Mouse (Mus musculus) stomach, postnatal 0 days (tissue): Measurements from ENCODE around the gene Myl4.

Source experiments
- CTCF ChIP-seq: IDR thresholded peaks from 2 replicates; pipeline ENCODE4 v1.5.1; 2016; ENCODE audit warnings: antibody characterized with exemption, low read depth, mild to moderate bottlenecking, moderate library complexity
- EP300 ChIP-seq: optimal IDR thresholded peaks from 2 replicates; pipeline ENCODE3; 2016; ENCODE audit warnings: antibody characterized with exemption

GRCm38 (mm10) chr11:104616182-104616581, 65.7 kb downstream of the Myl4 start:
- TF ChIP-seq CTCF (no peak), EP300 (no peak)
